Mouse (Mus musculus): ENCODE results near the gene E430018J23Rik. TPM values are rescaled to one million over a fixed set of nuclear protein-coding genes. Genes with fewer than 3 reads are reported as not detected.
A peak's percentile ranks its signal among the peaks of the same experiment; 100 is the strongest.

Gene E430018J23Rik
- polyA plus RNA-seq, 1 experiment from 2014 or later: 9.7 TPM

DNA sequence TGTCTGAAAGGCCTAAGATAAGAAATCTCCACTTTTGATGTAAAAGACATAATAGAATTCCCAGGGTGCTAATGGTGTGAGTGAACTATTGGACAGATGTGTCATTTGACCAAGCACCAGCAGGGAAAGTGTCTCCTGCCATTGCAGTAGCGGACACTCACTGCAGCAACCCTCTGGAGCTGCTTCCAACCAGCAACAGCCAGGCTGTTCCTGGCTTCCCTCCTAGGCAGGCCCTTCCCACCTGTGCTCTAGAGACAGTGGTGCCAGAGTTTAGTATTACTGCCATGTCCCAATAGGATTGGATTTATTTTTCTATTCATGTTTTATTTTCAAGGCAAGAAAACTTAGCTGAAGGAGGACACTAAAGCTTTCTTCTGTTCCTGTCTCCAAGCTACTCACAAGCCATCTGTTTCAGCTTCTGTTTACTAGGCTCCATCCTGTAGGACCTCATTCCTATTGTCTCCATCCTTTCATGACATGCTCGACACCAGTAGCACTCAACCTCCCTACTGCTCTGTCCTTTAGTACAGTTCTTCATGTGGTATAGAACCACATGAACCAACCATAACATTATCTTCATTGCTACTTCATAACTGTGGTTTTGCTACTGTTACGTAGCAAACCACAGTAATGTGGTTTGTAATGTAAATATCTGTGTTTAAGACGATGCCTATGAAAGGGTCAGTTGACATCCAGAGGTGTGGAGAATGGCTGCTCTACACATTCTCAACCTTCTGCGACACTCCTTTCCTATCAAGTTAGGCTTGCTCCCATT is 42.0 kb downstream of the E430018J23Rik start:
- Histone ChIP-seq H3K9me3 (ENCODE audit: control insufficient read depth, low read length) (no peaks in the 10 kb centered on the region; the same call in 1 of the 2 replicates), H3K36me3 (ENCODE audit: control insufficient read depth, insufficient read depth, low read length) (no peaks in the 10 kb centered on the region), H3K27me3 (replicated peaks; ENCODE audit: control insufficient read depth, insufficient read depth, low read length) (0 out of 2 replicates have a peak, but pooled peaks cover 2% of the 10 kb centered on the region), H3K27ac (ENCODE audit: low read depth) (no peak overlapping the region), H3K4me3 (ENCODE audit: low read depth, low read length) (no peak overlapping the region), H3K4me1 (replicated peaks; ENCODE audit: control insufficient read depth, insufficient read depth, low read length) (peaks cover 6% of the 10 kb centered on the region), H3K4me2 (ENCODE audit: low read length) (no peak overlapping the region), H3K9ac (ENCODE audit: low read length) (no peak overlapping the region)
- DNase-seq (ENCODE audit: low spot score) (no peak), ATAC-seq (replicated peaks; ENCODE audit: low FRiP score, low TSS enrichment, low read depth) (no peak)
- WGBS: 87% methylated on average over 5 of the region's 5 CpGs

DNA sequence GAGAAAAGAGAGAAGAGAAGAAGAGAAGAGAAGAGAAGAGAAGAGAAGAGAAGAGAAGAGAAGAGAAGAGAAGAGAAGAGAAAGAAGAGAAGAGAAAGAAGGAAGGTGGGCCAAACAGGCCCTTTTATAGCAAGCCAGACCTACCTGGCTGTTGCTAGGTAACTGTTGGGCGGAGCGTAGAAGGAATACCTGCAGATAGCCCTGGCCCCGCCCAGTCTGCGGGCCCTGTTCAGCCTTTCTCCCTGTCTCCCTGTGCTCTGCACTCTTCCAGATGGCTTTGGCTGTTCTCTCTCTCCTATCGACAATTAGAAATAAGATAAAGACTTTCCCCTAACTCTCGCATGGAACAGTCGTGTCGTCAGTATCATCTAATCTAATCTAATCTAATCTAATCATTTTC is 46.8 kb downstream of the E430018J23Rik start:
- H3K4me3 ChIP-seq (ENCODE audit: low read depth, low read length): peak overlapping the region; percentile 88
- peak overlapping the region; percentile 83 for H3K4me2 ChIP-seq (ENCODE audit: low read length)
- ATAC-seq (replicated peaks; ENCODE audit: low FRiP score, low TSS enrichment, low read depth) (no peak), DNase-seq (ENCODE audit: low spot score) (peak; percentile 65)
- WGBS: 11% methylated on average over 8 of the region's 8 CpGs
- no peak overlapping the region for H3K9ac ChIP-seq (ENCODE audit: low read length)
- peaks cover 11% of the 10 kb centered on the region for H3K4me1 ChIP-seq (replicated peaks; ENCODE audit: control insufficient read depth, insufficient read depth, low read length)
- H3K9me3 ChIP-seq (ENCODE audit: control insufficient read depth, low read length): no peaks in the 10 kb centered on the region
- peaks cover 20% of the 10 kb centered on the region for H3K36me3 ChIP-seq (ENCODE audit: control insufficient read depth, insufficient read depth, low read length)
- H3K27me3 ChIP-seq (replicated peaks; ENCODE audit: control insufficient read depth, insufficient read depth, low read length): no peaks in the 10 kb centered on the region
- H3K27ac ChIP-seq (ENCODE audit: low read depth): 0 out of 2 replicates have a peak overlapping the region, but pooled peaks have one; percentile 90

GRCm38 (mm10) chr7:127345512-127346325 is 47.7 kb downstream of the E430018J23Rik start, which contains the start of gene Zfp768:
Gene Zfp768 (minus strand): TSS chr7:127345589.
- DNase-seq (ENCODE audit: low spot score) (peak; percentile 99), ATAC-seq (replicated peaks; ENCODE audit: low FRiP score, low TSS enrichment, low read depth) (peak; percentile 91)
- peaks cover 11% of the 10 kb centered on the region for H3K4me1 ChIP-seq (replicated peaks; ENCODE audit: control insufficient read depth, insufficient read depth, low read length)
- H3K27me3 ChIP-seq (replicated peaks; ENCODE audit: control insufficient read depth, insufficient read depth, low read length): no peaks in the 10 kb centered on the region
- H3K36me3 ChIP-seq (ENCODE audit: control insufficient read depth, insufficient read depth, low read length): peaks cover 24% of the 10 kb centered on the region
- no peaks in the 10 kb centered on the region for H3K9me3 ChIP-seq (ENCODE audit: control insufficient read depth, low read length)
- under 1% methylated on average over 66 of the region's 76 CpGs for WGBS
- H3K4me3 ChIP-seq (ENCODE audit: low read depth, low read length): peak within 1 kb of the TSS; percentile 88
- peak within 1 kb of the TSS; percentile 90 for H3K27ac ChIP-seq (ENCODE audit: low read depth)
- H3K4me2 ChIP-seq (ENCODE audit: low read length): peak within 1 kb of the TSS; percentile 83
- H3K9ac ChIP-seq (ENCODE audit: low read length): peak within 1 kb of the TSS; percentile 90

DNA sequence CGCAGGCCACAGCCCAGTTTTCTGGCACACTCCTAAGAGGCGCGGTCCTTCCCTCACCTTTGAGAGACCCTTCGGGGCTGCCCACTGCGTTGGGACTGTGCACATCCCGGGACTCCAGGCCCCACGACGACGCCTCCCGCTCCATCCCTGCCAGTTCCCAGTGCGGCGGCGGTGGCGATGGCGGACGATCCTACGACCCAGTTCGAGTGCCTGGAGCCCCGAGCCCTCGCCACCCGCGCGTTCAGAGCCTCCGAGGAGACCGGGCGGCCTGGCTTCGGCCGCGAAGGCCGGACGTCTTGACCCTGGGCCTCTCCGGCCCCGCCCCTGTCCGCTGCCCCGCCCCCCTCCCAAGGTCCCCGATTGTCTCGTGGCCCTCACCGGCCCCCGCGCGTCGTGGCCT is 48.3 kb downstream of the E430018J23Rik start:
- WGBS: under 1% methylated on average over 42 of the region's 42 CpGs
- DNase-seq (ENCODE audit: low spot score): no peak
- H3K9me3 ChIP-seq (ENCODE audit: control insufficient read depth, low read length): no peaks in the 10 kb centered on the region
- H3K36me3 ChIP-seq (ENCODE audit: control insufficient read depth, insufficient read depth, low read length): peaks cover 24% of the 10 kb centered on the region
- ATAC-seq (replicated peaks; ENCODE audit: low FRiP score, low TSS enrichment, low read depth): peak; percentile 34
- peaks cover 11% of the 10 kb centered on the region for H3K4me1 ChIP-seq (replicated peaks; ENCODE audit: control insufficient read depth, insufficient read depth, low read length)
- H3K27me3 ChIP-seq (replicated peaks; ENCODE audit: control insufficient read depth, insufficient read depth, low read length): no peaks in the 10 kb centered on the region
- H3K9ac ChIP-seq (ENCODE audit: low read length): peak overlapping the region; percentile 90
- peak overlapping the region; percentile 83 for H3K4me2 ChIP-seq (ENCODE audit: low read length)
- peak overlapping the region; percentile 88 for H3K4me3 ChIP-seq (ENCODE audit: low read depth, low read length)
- H3K27ac ChIP-seq (ENCODE audit: low read depth): peak overlapping the region; percentile 90

DNA sequence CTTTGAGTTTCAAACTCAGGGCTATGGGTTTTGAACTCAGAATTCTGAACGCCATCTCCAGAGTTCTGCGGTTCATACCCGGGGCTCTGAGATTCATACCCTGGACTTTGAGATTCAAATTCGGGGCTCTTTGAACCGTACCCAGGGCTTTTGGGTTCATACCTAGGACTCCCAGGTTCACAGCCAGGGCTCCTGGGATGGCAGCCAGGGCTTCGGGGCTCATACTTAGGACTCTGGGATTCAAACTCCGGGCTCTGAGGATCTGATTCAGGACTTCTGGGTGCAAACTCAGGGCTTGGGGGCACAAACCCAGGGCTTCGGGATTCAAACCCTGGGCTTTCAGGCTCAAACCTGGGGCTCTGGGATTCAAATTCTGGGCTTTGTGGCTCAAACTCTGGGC is 49.1 kb downstream of the E430018J23Rik start:
- peaks cover 11% of the 10 kb centered on the region for H3K4me1 ChIP-seq (replicated peaks; ENCODE audit: control insufficient read depth, insufficient read depth, low read length)
- DNase-seq (ENCODE audit: low spot score) (no peak), ATAC-seq (replicated peaks; ENCODE audit: low FRiP score, low TSS enrichment, low read depth) (no peak)
- H3K9ac ChIP-seq (ENCODE audit: low read length): peak overlapping the region; percentile 90; the same call in 1 of the 2 replicates
- H3K4me2 ChIP-seq (ENCODE audit: low read length): peak overlapping the region; percentile 83
- peaks cover 24% of the 10 kb centered on the region for H3K36me3 ChIP-seq (ENCODE audit: control insufficient read depth, insufficient read depth, low read length)
- no peak overlapping the region for H3K27ac ChIP-seq (ENCODE audit: low read depth)
- H3K27me3 ChIP-seq (replicated peaks; ENCODE audit: control insufficient read depth, insufficient read depth, low read length): no peaks in the 10 kb centered on the region
- peak overlapping the region; percentile 88 for H3K4me3 ChIP-seq (ENCODE audit: low read depth, low read length)
- no peaks in the 10 kb centered on the region for H3K9me3 ChIP-seq (ENCODE audit: control insufficient read depth, low read length)
- 89% methylated on average over 8 of the region's 8 CpGs for WGBS

DNA sequence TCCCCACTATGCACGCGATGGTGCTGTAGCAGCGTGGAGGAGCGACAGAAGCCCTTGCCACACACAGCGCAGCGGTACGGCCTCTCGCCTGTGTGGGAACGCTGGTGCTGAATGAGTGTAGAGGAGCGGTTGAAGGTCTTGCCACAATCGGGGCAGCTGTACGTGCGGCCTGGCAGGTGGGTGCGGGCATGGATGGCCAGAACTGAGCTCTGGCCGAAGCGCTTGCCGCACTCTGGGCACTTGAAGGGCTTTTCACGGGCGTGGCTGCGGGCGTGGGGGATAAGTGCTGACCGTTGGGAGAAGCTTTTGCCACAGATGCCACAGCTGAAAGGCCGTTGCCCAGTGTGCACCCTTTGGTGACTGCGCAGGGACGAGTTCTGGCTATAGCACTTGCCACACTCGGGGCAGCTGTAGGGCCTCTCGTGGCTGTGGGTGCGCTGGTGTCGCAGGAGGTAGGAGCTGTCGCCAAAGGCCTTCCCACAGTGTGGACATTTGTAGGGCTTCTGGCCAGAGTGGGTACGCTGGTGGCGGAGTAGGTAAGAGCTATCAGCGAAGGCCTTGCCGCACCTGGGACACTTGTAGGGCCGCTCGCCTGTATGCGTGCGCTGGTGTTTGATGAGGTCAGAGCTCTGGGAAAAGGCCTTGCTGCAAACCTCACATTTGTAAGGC is 49.9 kb downstream of the E430018J23Rik start:
- H3K27ac ChIP-seq (ENCODE audit: low read depth): no peak overlapping the region
- WGBS: 90% methylated on average over 38 of the region's 38 CpGs
- H3K9me3 ChIP-seq (ENCODE audit: control insufficient read depth, low read length): no peaks in the 10 kb centered on the region
- H3K9ac ChIP-seq (ENCODE audit: low read length): no peak overlapping the region
- no peak overlapping the region for H3K4me2 ChIP-seq (ENCODE audit: low read length)
- ATAC-seq (replicated peaks; ENCODE audit: low FRiP score, low TSS enrichment, low read depth) (no peak), DNase-seq (ENCODE audit: low spot score) (no peak)
- peaks cover 24% of the 10 kb centered on the region for H3K36me3 ChIP-seq (ENCODE audit: control insufficient read depth, insufficient read depth, low read length)
- no peak overlapping the region for H3K4me3 ChIP-seq (ENCODE audit: low read depth, low read length)
- peaks cover 11% of the 10 kb centered on the region for H3K4me1 ChIP-seq (replicated peaks; ENCODE audit: control insufficient read depth, insufficient read depth, low read length)
- no peaks in the 10 kb centered on the region for H3K27me3 ChIP-seq (replicated peaks; ENCODE audit: control insufficient read depth, insufficient read depth, low read length)

DNA sequence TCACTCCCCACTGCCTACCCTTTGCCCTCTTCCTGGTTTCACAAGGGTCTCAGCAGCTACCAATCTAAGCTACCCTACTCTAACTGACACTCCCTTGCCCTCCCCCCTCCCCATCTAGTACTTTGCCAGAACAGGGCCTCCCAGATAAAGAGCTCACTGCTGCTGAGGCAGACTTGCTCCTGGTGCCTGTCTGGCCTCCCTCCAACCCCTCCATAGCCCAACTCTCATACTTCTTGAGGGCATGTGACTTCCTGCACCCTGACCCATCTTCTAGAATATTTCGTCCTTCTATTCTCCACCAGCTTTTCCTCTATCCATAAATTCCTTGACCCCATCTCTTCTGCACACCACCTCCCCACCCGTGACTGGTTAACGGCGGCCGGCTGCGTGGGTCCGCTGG is 50.5 kb downstream of the E430018J23Rik start:
- ATAC-seq (replicated peaks; ENCODE audit: low FRiP score, low TSS enrichment, low read depth): no peak
- Histone ChIP-seq H3K27ac (ENCODE audit: low read depth) (no peak overlapping the region), H3K27me3 (replicated peaks; ENCODE audit: control insufficient read depth, insufficient read depth, low read length) (no peaks in the 10 kb centered on the region), H3K36me3 (ENCODE audit: control insufficient read depth, insufficient read depth, low read length) (peaks cover 24% of the 10 kb centered on the region), H3K4me1 (replicated peaks; ENCODE audit: control insufficient read depth, insufficient read depth, low read length) (peaks cover 11% of the 10 kb centered on the region), H3K4me2 (ENCODE audit: low read length) (no peak overlapping the region), H3K9me3 (ENCODE audit: control insufficient read depth, low read length) (no peaks in the 10 kb centered on the region), H3K9ac (ENCODE audit: low read length) (no peak overlapping the region), H3K4me3 (ENCODE audit: low read depth, low read length) (no peak overlapping the region)
- DNase-seq (ENCODE audit: low spot score): no peak
- WGBS: 93% methylated on average over 7 of the region's 7 CpGs

- no peak overlapping the region for H3K27ac ChIP-seq (ENCODE audit: low read depth)
- no peaks in the 10 kb centered on the region for H3K27me3 ChIP-seq (replicated peaks; ENCODE audit: control insufficient read depth, insufficient read depth, low read length)
- H3K9me3 ChIP-seq (ENCODE audit: control insufficient read depth, low read length): no peaks in the 10 kb centered on the region
- no peak overlapping the region for H3K4me2 ChIP-seq (ENCODE audit: low read length)
- H3K4me1 ChIP-seq (replicated peaks; ENCODE audit: control insufficient read depth, insufficient read depth, low read length): peaks cover 11% of the 10 kb centered on the region
- peaks cover 24% of the 10 kb centered on the region for H3K36me3 ChIP-seq (ENCODE audit: control insufficient read depth, insufficient read depth, low read length)
- no peak for DNase-seq (ENCODE audit: low spot score)
- WGBS: 61% methylated on average over 4 of the region's 4 CpGs
- H3K4me3 ChIP-seq (ENCODE audit: low read depth, low read length): no peak overlapping the region
- no peak for ATAC-seq (replicated peaks; ENCODE audit: low FRiP score, low TSS enrichment, low read depth)
- no peak overlapping the region for H3K9ac ChIP-seq (ENCODE audit: low read length)
These were observed 51.1 kb downstream of the E430018J23Rik start for GRCm38 (mm10) chr7:127342332-127342731.
